Mouse (Mus musculus): ENCODE measurements around the gene 2210016F16Rik.

GRCm38 (mm10) chr13:58337456-58337855, 47.6 kb downstream of the 2210016F16Rik start:
- TF ChIP-seq USF1 (IDR thresholded peaks at IDR 0.05; ENCODE audit: low read depth): no peak
- no peak for TF ChIP-seq CTCF (IDR thresholded peaks at IDR 0.05; ENCODE audit: control insufficient read depth, insufficient read depth, insufficient read length)
- no peak for TF ChIP-seq MAX (IDR thresholded peaks at IDR 0.05)
